Mouse (Mus musculus) myocyte (in vitro differentiated cells): ENCODE data around the gene Ifi207. TPM values are rescaled to one million over a fixed set of nuclear protein-coding genes. Genes with fewer than 3 reads are reported as not detected.
A peak's percentile ranks its signal among the peaks of the same experiment; 100 is the strongest.
"Not testable (repeated sequence)": the region's sequence is repeated elsewhere in the genome, so short reads cannot be mapped to it uniquely, and the experiment has no call there.

Experiments
- H3K27me3 ChIP-seq: one replicate; pipeline ENCODE4 v1.6.1; 2011; ENCODE audit not compliant: control insufficient read depth, insufficient read depth, insufficient read length
- H3K36me3 ChIP-seq: one replicate; pipeline ENCODE4 v1.6.1; 2011; ENCODE audit not compliant: control insufficient read depth, insufficient read depth
- H3K4me2 ChIP-seq: one replicate; pipeline ENCODE4 v1.6.1; 2011; ENCODE audit warnings: low read depth, control low read depth
- H3K4me3 ChIP-seq: one replicate; pipeline ENCODE4 v1.5.1; 2011; ENCODE audit warnings: mild to moderate bottlenecking, control low read depth, moderate library complexity
- H3K79me2 ChIP-seq: one replicate; pipeline ENCODE4 v1.6.1; 2011; ENCODE audit not compliant: control insufficient read depth, insufficient read depth
- H3ac ChIP-seq: one replicate; pipeline ENCODE4 v1.6.1; 2011; ENCODE audit not compliant: control insufficient read depth, insufficient read length
- CEBPB ChIP-seq: IDR thresholded peaks from 2 replicates; pipeline ENCODE4 v1.6.1; 2011; ENCODE audit warnings: mild to moderate bottlenecking, moderate library complexity; ENCODE audit not compliant: poor library complexity, insufficient read depth, severe bottlenecking
- E2F4 ChIP-seq: IDR thresholded peaks from one replicate; pipeline ENCODE4 v1.6.1; 2011; ENCODE audit warnings: mild to moderate bottlenecking, control low read depth, moderate library complexity; ENCODE audit not compliant: insufficient read depth
- MAX ChIP-seq: IDR thresholded peaks from one replicate; pipeline ENCODE4 v1.6.1; 2011; ENCODE audit warnings: low read depth, mild to moderate bottlenecking, control low read depth
- MYOD1 ChIP-seq, 3 experiments: IDR thresholded peaks; one replicate each; pipeline ENCODE4 v1.6.1; 2011; ENCODE audit warnings: control low read depth in 2 of 3, low read depth in 2 of 3, mild to moderate bottlenecking in 2 of 3, moderate library complexity in 1 of 3; ENCODE audit not compliant: insufficient read length in 2 of 3, control insufficient read depth in 1 of 3
- MYOG ChIP-seq, 3 experiments: IDR thresholded peaks; one replicate each; pipeline ENCODE4 v1.6.1; 2011; ENCODE audit warnings: control low read depth in 2 of 3, low read depth in 2 of 3, mild to moderate bottlenecking in 2 of 3; ENCODE audit not compliant: insufficient read length in 2 of 3, control insufficient read depth in 1 of 3, insufficient read depth in 1 of 3
- POLR2A ChIP-seq: IDR thresholded peaks from one replicate; pipeline ENCODE4 v1.6.1; 2011; ENCODE audit warnings: low read depth, mild to moderate bottlenecking, control low read depth, moderate library complexity; ENCODE audit not compliant: insufficient read length
- POLR2AphosphoS2 ChIP-seq: IDR thresholded peaks from one replicate; pipeline ENCODE4 v1.6.1; 2011; ENCODE audit warnings: low read depth, control low read depth; ENCODE audit not compliant: insufficient read length
- REST ChIP-seq: IDR thresholded peaks from one replicate; pipeline ENCODE4 v1.6.1; 2011; ENCODE audit warnings: mild to moderate bottlenecking, control low read depth, moderate library complexity; ENCODE audit not compliant: insufficient read depth, insufficient read length
- SRF ChIP-seq: IDR thresholded peaks from one replicate; pipeline ENCODE4 v1.6.1; 2011; ENCODE audit warnings: low read depth; ENCODE audit not compliant: control insufficient read depth, insufficient read length
- TCF12 ChIP-seq: IDR thresholded peaks from one replicate; pipeline ENCODE4 v1.6.1; 2011; ENCODE audit warnings: mild to moderate bottlenecking, control low read depth; ENCODE audit not compliant: poor library complexity, insufficient read depth, severe bottlenecking
- TCF3 ChIP-seq: IDR thresholded peaks from one replicate; pipeline ENCODE4 v1.6.1; 2011; ENCODE audit warnings: low read depth, control low read depth; ENCODE audit not compliant: insufficient read length
- USF1 ChIP-seq: IDR thresholded peaks from one replicate; pipeline ENCODE4 v1.6.1; 2011; ENCODE audit warnings: low read depth, mild to moderate bottlenecking, control low read depth, moderate library complexity
- polyA plus RNA-seq: library from polyadenylated mRNA; unstranded; fragments of >200 nt; fragmentation: generic; extraction: Trizol; gene quantifications from one replicate; pipeline ENCODE4 v1.2.1, GENCODE M21; 2012; ENCODE audit warnings: missing spikeins

Gene Ifi207
- polyA plus RNA-seq = 0.10 TPM

DNA sequence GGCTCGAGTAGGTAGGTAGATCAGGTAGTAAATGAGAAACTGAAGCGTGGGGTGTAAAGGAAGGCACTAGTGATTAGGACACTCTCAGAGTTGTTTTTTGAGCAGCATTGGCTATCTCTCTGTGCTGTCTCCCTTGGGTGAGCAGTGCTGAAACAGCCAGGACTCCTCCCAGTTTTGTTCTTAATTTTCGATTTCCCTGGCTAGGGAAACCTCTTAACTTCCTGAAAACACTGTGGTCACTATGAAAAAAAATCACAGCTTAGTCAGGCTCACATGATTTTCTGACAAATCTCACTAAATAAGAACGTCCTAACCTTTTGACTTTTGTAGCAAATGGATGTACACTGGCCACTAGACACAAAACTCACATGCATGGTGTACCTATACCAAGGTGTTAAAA is at the start of gene Ifi207:
TSS of gene Ifi207 (minus strand) at position 92 of the 400 bp plus-strand sequence.
- no peak within 1 kb of the TSS for H3K4me3 ChIP-seq

DNA sequence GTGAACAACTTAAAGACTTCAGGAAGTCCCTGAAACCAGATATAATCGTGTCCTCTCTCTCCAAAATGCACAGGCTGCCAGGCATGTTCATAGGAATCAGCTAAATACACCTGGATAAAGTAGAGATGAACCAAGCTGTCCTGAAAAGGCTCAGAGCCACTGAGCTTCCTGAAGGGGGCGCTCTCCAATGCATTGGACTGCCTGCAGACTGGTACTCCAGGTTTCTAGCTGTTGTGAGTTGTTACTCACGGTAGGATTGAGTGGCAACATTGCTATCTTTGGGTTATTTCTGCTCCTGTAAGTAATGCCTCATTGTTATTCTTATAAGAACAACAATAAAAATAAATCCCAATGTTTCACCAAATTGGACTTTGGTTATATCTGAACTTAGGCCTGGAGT is 31.9 kb upstream of the Ifi207 start:
- not testable (repeated sequence) for H3K4me2 ChIP-seq, H3K79me2 ChIP-seq, H3K27me3 ChIP-seq, H3K4me3 ChIP-seq, H3K36me3 ChIP-seq, H3ac ChIP-seq

More for the DNA sequence above, at the start of gene Ifi207:
- no peak within 1 kb of the TSS for H3K4me2 ChIP-seq
- H3ac ChIP-seq = no peak within 1 kb of the TSS
- no peaks in the 10 kb centered on the region for H3K79me2 ChIP-seq
- no peaks in the 10 kb centered on the region for H3K27me3 ChIP-seq
- no peak for TF ChIP-seq TCF12
- TF ChIP-seq MAX = no peak
- TF ChIP-seq MYOD1 (IDR thresholded peaks at IDR 0.05; ENCODE audit: control insufficient read depth in 1 of 3, insufficient read length in 2 of 3, low read depth in 2 of 3) = no peak
- TF ChIP-seq E2F4 = no peak
- TF ChIP-seq CEBPB = no peak
- no peak for TF ChIP-seq POLR2A
- no peaks in the 10 kb centered on the region for H3K36me3 ChIP-seq

DNA sequence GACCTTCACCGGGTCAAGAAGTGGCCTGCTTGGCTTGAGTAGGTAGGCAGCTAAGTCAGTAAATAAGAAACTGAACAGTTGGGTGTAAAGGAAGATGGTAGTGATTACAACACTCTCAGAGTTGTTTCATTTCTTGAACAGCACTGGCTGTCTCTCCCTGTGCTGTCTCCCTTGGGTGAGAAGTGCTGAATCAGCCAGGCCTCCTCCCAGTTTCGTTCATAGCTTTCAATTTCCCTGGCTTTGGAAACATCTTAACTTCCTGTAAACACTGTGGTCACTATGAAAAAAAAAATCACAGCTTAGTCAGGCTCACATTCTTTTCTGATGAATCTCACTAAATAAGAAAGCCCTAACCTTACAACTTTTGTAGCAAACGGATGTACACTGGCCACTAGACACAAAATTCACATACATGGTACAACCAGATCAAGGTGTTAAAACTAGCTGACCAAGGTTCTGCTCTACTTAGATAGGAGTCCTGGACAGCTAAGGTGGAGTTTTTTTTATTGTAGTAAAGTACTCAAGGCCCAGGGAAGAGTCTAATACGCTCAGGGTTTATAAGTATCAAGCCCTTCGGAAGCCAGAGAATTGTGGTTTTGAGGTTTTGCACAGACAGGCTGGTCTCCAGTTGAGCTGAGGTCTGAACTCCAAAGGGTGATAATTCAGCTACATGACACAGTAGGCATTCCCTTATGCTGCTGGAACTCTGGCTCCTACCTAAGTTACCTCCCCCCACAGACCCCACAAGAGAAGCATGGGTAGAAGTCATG is 25.5 kb upstream of the Ifi207 start, which contains the start of gene Ifi204:
TSS of gene Ifi204 (minus strand) at position 96 of the 770 bp plus-strand sequence.
- TF ChIP-seq CEBPB = peak; percentile 56; the same call in 1 of the 2 replicates
- H3K79me2 ChIP-seq, H3K36me3 ChIP-seq, H3K27me3 ChIP-seq, H3ac ChIP-seq: not testable (repeated sequence)
- Histone ChIP-seq H3K4me2 (peak within 1 kb of the TSS; percentile 73), H3K4me3 (peak within 1 kb of the TSS; percentile 24)

DNA sequence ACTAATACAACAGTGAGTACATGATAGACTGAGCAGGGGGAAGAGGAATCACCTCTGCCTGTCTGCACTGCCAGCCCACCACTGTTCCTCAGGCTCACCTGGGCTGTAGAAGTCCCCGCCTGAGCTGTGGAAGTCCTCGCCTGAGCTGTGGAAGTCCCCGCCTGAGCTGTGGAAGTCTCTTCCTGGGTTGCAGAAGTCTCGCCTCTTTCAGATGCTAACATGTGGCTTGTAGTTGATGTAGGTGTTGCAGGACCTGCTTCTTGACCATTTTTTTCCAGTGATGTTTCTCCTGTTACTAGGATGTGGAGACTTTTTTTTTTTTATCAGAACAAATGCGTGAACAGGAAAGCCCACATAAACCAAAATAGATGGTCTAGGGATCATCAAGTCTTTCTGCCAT is 18.5 kb upstream of the Ifi207 start:
- H3K27me3 ChIP-seq, H3K4me2 ChIP-seq, H3K36me3 ChIP-seq, H3K79me2 ChIP-seq, H3K4me3 ChIP-seq, H3ac ChIP-seq: not testable (repeated sequence)

DNA sequence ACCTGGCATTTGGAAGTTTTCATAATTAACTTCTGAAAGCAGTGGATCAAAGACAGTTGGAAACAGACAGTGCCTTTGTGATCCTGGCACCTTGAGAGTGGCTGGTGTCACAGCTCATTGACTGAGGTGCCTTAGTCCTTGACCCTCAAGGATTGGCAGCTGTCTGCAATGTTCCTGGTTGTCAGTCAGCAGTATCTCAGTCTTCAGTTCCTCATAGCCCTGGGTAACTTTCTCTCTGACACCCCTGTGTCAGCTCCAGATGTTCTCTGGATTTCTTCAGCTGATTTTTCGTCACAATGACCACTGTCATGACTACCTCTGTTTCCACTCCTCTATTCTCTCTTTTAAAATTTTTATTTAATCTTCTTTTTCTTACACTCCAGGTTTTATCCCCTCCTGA is 715 bp upstream of the Ifi207 start:
- H3K4me2 ChIP-seq = no peak overlapping the region
- no peaks in the 10 kb centered on the region for H3K27me3 ChIP-seq
- H3K79me2 ChIP-seq = no peaks in the 10 kb centered on the region
- H3K36me3 ChIP-seq = peaks cover 5% of the 10 kb centered on the region
- H3K4me3 ChIP-seq = no peak overlapping the region
- no peak for TF ChIP-seq TCF12
- no peak for TF ChIP-seq TCF3
- TF ChIP-seq MAX = no peak
- no peak for TF ChIP-seq MYOG (IDR thresholded peaks at IDR 0.05; ENCODE audit: control insufficient read depth in 1 of 3, insufficient read depth in 1 of 3, insufficient read length in 2 of 3, low read depth in 2 of 3)
- TF ChIP-seq POLR2A = no peak
- H3ac ChIP-seq = no peak overlapping the region

DNA sequence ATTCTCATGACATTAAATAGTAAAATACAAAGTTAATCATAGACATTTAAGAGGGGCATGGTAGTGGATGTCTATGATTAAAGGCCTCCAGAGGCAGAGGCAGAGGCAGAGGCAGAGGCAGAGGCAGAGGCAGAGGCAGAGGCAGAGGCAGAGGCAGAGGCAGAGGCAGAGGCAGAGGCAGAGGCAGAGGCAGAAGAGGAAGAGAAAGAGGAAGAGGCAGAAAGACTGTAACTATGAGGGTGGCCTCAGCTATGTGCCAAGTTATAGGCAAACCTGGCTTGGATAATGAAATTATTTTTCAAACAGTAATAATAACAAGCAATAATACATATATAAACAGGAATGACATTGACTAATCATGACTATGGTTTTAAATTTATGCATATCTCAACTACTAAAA is 1.0 kb downstream of the Ifi207 start:
- H3ac ChIP-seq = no peak overlapping the region
- no peak for TF ChIP-seq REST
- TF ChIP-seq E2F4 = no peak
- no peak for TF ChIP-seq TCF12
- no peak for TF ChIP-seq USF1
- no peak for TF ChIP-seq TCF3
- no peak for TF ChIP-seq CEBPB
- TF ChIP-seq SRF = no peak
- no peak for TF ChIP-seq POLR2AphosphoS2
- no peak for TF ChIP-seq MAX
- TF ChIP-seq MYOG (IDR thresholded peaks at IDR 0.05; ENCODE audit: control insufficient read depth in 1 of 3, insufficient read depth in 1 of 3, insufficient read length in 2 of 3, low read depth in 2 of 3) = no peak
- TF ChIP-seq POLR2A = no peak
- TF ChIP-seq MYOD1 (IDR thresholded peaks at IDR 0.05; ENCODE audit: control insufficient read depth in 1 of 3, insufficient read length in 2 of 3, low read depth in 2 of 3) = no peak
- no peaks in the 10 kb centered on the region for H3K27me3 ChIP-seq
- no peak overlapping the region for H3K4me2 ChIP-seq
- no peaks in the 10 kb centered on the region for H3K36me3 ChIP-seq
- H3K4me3 ChIP-seq = no peak overlapping the region
- H3K79me2 ChIP-seq = no peaks in the 10 kb centered on the region
